Mouse (Mus musculus): Measurements from ENCODE around the gene Nod1.

DNA sequence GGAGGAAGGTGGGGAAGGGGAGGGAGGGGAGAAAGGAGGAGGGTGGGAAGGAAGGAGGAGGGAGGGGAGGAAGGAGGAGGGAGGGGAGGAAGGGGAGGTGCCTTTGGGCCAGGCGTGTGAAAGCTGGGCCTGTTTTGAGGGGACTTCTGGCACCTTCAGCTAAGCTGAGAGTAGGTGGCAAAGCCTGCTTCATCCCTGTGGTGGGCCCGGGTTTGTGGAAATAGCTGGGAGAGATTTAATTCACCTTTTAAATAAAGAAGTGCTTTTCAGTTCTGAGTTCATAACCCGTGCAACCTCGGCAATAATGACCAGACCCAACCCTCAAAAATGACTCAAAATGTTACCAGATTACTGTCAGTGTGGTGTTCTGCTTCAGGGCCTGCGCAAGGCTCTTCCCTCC lies 39.2 kb downstream of the Nod1 start:
- TF ChIP-seq CTCF (IDR thresholded peaks at IDR 0.05; ENCODE audit: low read depth) (no peak), EP300 (IDR thresholded peaks at IDR 0.05; ENCODE audit: low read depth) (no peak)

All from heart, postnatal 0 days (tissue).